In genomic region chr11:97813085-97813484, GRCm38 (mm10) we compare ENCODE assay signal across 9 mouse cellular contexts. TPM values are rescaled to one million over a fixed set of nuclear protein-coding genes. Genes with fewer than 3 reads are reported as not detected.
DNase-seq lines count a peak whose midpoint lies in the region; ATAC-seq and TF ChIP-seq lines count a peak whose summit lies in the region.
"Had no signal": no experiment of that assay in that cellular context is flagged by ENCODE, and none has a peak within 500 bp of the region (broad histone marks: within the 10 kb centered on the region; RNA-seq: fewer than 3 reads in every experiment).

No protein-coding gene starts in this region.

- TF ChIP-seq EP300 in lung, postnatal 0 days (IDR thresholded peaks at IDR 0.05) = no peak

- TF ChIP-seq CTCF in lung, postnatal 0 days (IDR thresholded peaks at IDR 0.05) = no peak

- H3K9me3 ChIP-seq in lung, postnatal 0 days (ENCODE audit: low read length) = no peaks in the 10 kb centered on the region
- no peaks in the 10 kb centered on the region for H3K9me3 ChIP-seq in forebrain, embryonic 15.5 days
- no peaks in the 10 kb centered on the region for H3K9me3 ChIP-seq in limb, embryonic 11.5 days (ENCODE audit: control insufficient read depth, low read length)
- H3K9me3 ChIP-seq in stomach, embryonic 16.5 days (replicated peaks; ENCODE audit: control insufficient read depth, low read length) = no peaks in the 10 kb centered on the region

- no peak overlapping the region for H3K27ac ChIP-seq in lung, postnatal 0 days (ENCODE audit: low read length)
- peak overlapping the region; percentile 88 for H3K27ac ChIP-seq in forebrain, embryonic 15.5 days (replicated peaks)
- no peak overlapping the region for H3K27ac ChIP-seq in limb, embryonic 11.5 days (replicated peaks; ENCODE audit: low read depth, low read length)
- H3K27ac ChIP-seq in stomach, embryonic 16.5 days (ENCODE audit: low read length) = peak overlapping the region; percentile 61

- 45% methylated on average over 7 of the region's 7 CpGs for WGBS in lung, postnatal 0 days
- 34% methylated on average over 7 of the region's 7 CpGs for WGBS in forebrain, embryonic 15.5 days
- 67% methylated on average over 7 of the region's 7 CpGs for WGBS in limb, embryonic 11.5 days
- 42% methylated on average over 7 of the region's 7 CpGs for WGBS in stomach, embryonic 16.5 days

- peak; percentile 58 for DNase-seq in lung, postnatal 0 days (ENCODE audit: low spot score)
- DNase-seq in lung, postnatal 36 days = no peak
- DNase-seq in limb, embryonic 11.5 days (ENCODE audit: low spot score) = no peak
- no peak for DNase-seq in cerebellum, postnatal 14 days
- no peak for DNase-seq in frontal cortex, postnatal 14 days (ENCODE audit: low spot score in 2 of 2)
- DNase-seq in spleen, adult 18-20 months = no peak

- H3K4me1 ChIP-seq in lung, postnatal 0 days (ENCODE audit: insufficient read depth, low read depth, low read length) = peaks cover 37% of the 10 kb centered on the region
- peaks cover 60% of the 10 kb centered on the region for H3K4me1 ChIP-seq in forebrain, embryonic 15.5 days
- peaks cover 57% of the 10 kb centered on the region for H3K4me1 ChIP-seq in limb, embryonic 11.5 days (ENCODE audit: control insufficient read depth, insufficient read depth, low read length)
- H3K4me1 ChIP-seq in stomach, embryonic 16.5 days (ENCODE audit: control insufficient read depth, insufficient read depth, low read length) = peaks cover 86% of the 10 kb centered on the region

- H3K4me2 ChIP-seq in lung, postnatal 0 days (replicated peaks; ENCODE audit: low read depth, low read length) = no peak overlapping the region
- peak overlapping the region; percentile 36 for H3K4me2 ChIP-seq in forebrain, embryonic 15.5 days (replicated peaks)
- H3K4me2 ChIP-seq in limb, embryonic 11.5 days (ENCODE audit: low read depth, severe bottlenecking) = 0 out of 2 replicates have a peak overlapping the region, but pooled peaks have one; percentile 12
- H3K4me2 ChIP-seq in stomach, embryonic 16.5 days (ENCODE audit: low read depth, low read length) = no peak overlapping the region

- no peaks in the 10 kb centered on the region for H3K27me3 ChIP-seq in lung, postnatal 0 days (replicated peaks; ENCODE audit: insufficient read depth, low read length)
- H3K27me3 ChIP-seq in forebrain, embryonic 15.5 days = no peaks in the 10 kb centered on the region
- no peaks in the 10 kb centered on the region for H3K27me3 ChIP-seq in limb, embryonic 11.5 days (ENCODE audit: control insufficient read depth, insufficient read depth, low read length)
- H3K27me3 ChIP-seq in stomach, embryonic 16.5 days (ENCODE audit: control insufficient read depth, insufficient read depth, low read length) = no peaks in the 10 kb centered on the region
- H3K27me3 ChIP-seq: Patski had no signal

- H3K9ac ChIP-seq in lung, postnatal 0 days (replicated peaks; ENCODE audit: low read depth) = no peak overlapping the region
- 0 out of 2 replicates have a peak overlapping the region, but pooled peaks have one; percentile 20 for H3K9ac ChIP-seq in forebrain, embryonic 15.5 days (replicated peaks)
- peak overlapping the region; percentile 23; the same call in 1 of the 2 replicates for H3K9ac ChIP-seq in limb, embryonic 11.5 days (ENCODE audit: low read length)
- no peak overlapping the region; the same call in 1 of the 2 replicates for H3K9ac ChIP-seq in stomach, embryonic 16.5 days (ENCODE audit: low read length)

- H3K36me3 ChIP-seq in lung, postnatal 0 days (ENCODE audit: insufficient read depth, low read length) = peaks cover 7% of the 10 kb centered on the region; the same call in 1 of the 2 replicates
- H3K36me3 ChIP-seq in forebrain, embryonic 15.5 days = peaks cover 25% of the 10 kb centered on the region
- H3K36me3 ChIP-seq in limb, embryonic 11.5 days (ENCODE audit: control insufficient read depth, insufficient read depth, low read length) = no peaks in the 10 kb centered on the region; the same call in 1 of the 2 replicates
- H3K36me3 ChIP-seq in stomach, embryonic 16.5 days (ENCODE audit: control insufficient read depth, insufficient read depth, low read length) = no peaks in the 10 kb centered on the region

- H3K4me3 ChIP-seq in lung, postnatal 0 days (ENCODE audit: low read depth, low read length) = no peak overlapping the region
- H3K4me3 ChIP-seq in forebrain, embryonic 15.5 days = no peak overlapping the region
- no peak overlapping the region for H3K4me3 ChIP-seq in limb, embryonic 11.5 days (ENCODE audit: low read depth, low read length)
- H3K4me3 ChIP-seq in stomach, embryonic 16.5 days (replicated peaks; ENCODE audit: low read length) = no peak overlapping the region

- peak; percentile 39 for ATAC-seq in lung, postnatal 0 days
- peak; percentile 59; the same call in 1 of the 2 replicates for ATAC-seq in forebrain, embryonic 15.5 days (replicated peaks)
- ATAC-seq in limb, embryonic 11.5 days (ENCODE audit: insufficient number of reproducible peaks, low FRiP score, low TSS enrichment, low read depth) = no peak
- peak; percentile 57 for ATAC-seq in stomach, embryonic 16.5 days (ENCODE audit: insufficient read depth, low FRiP score)

RNA-seq across cellular contexts. Expression of gene Lasp1, which starts 14.3 kb away (rescaled TPM):
- 96.4 and 107 TPM in 2 replicates for polyA plus RNA-seq in lung, postnatal 0 days (2015; fragmentation: Nextera tagmentation; extraction: Ambion mirVana)
- 129 and 132 TPM in 2 replicates for polyA plus RNA-seq in forebrain, embryonic 15.5 days (2015; fragmentation: Nextera tagmentation; extraction: Ambion mirVana)
- polyA plus RNA-seq in limb, embryonic 11.5 days (2014; fragmentation: Nextera tagmentation; extraction: Ambion mirVana) = 79.9 and 80.5 TPM in 2 replicates
- 130 and 143 TPM in 2 replicates for polyA plus RNA-seq in stomach, embryonic 16.5 days (2015; fragmentation: Nextera tagmentation; extraction: Ambion mirVana)

RNA-seq across cellular contexts. Expression of gene B230217C12Rik, which starts 27.5 kb away (rescaled TPM):
- polyA plus RNA-seq in lung, postnatal 0 days (2015; fragmentation: Nextera tagmentation; extraction: Ambion mirVana) = 1.3 and 1.5 TPM in 2 replicates
- polyA plus RNA-seq in forebrain, embryonic 15.5 days (2015; fragmentation: Nextera tagmentation; extraction: Ambion mirVana) = 17.8 and 21.0 TPM in 2 replicates
- polyA plus RNA-seq in limb, embryonic 11.5 days (2014; fragmentation: Nextera tagmentation; extraction: Ambion mirVana) = 15.9 and 17.4 TPM in 2 replicates
- 3.7 and 3.8 TPM in 2 replicates for polyA plus RNA-seq in stomach, embryonic 16.5 days (2015; fragmentation: Nextera tagmentation; extraction: Ambion mirVana)

RNA-seq across cellular contexts. Expression of gene Rpl23, which starts 30.8 kb away (rescaled TPM):
- polyA plus RNA-seq in lung, postnatal 0 days (2015; fragmentation: Nextera tagmentation; extraction: Ambion mirVana) = 464 and 478 TPM in 2 replicates
- 327 and 370 TPM in 2 replicates for polyA plus RNA-seq in forebrain, embryonic 15.5 days (2015; fragmentation: Nextera tagmentation; extraction: Ambion mirVana)
- 576 and 600 TPM in 2 replicates for polyA plus RNA-seq in limb, embryonic 11.5 days (2014; fragmentation: Nextera tagmentation; extraction: Ambion mirVana)
- polyA plus RNA-seq in stomach, embryonic 16.5 days (2015; fragmentation: Nextera tagmentation; extraction: Ambion mirVana) = 439 and 586 TPM in 2 replicates

RNA-seq across cellular contexts. Expression of gene 1700001P01Rik, which starts 37.4 kb away (rescaled TPM):
- not detected in 2 replicates for polyA plus RNA-seq in lung, postnatal 0 days (2015; fragmentation: Nextera tagmentation; extraction: Ambion mirVana)
- polyA plus RNA-seq in forebrain, embryonic 15.5 days (2015; fragmentation: Nextera tagmentation; extraction: Ambion mirVana) = 0.39 and 0.75 TPM in 2 replicates
- polyA plus RNA-seq in limb, embryonic 11.5 days (2014; fragmentation: Nextera tagmentation; extraction: Ambion mirVana) = not detected in 2 replicates
- not detected in 2 replicates for polyA plus RNA-seq in stomach, embryonic 16.5 days (2015; fragmentation: Nextera tagmentation; extraction: Ambion mirVana)

RNA-seq across cellular contexts. Expression of gene Cwc25, which starts 46.7 kb away (rescaled TPM):
- 12.7 and 13.2 TPM in 2 replicates for polyA plus RNA-seq in lung, postnatal 0 days (2015; fragmentation: Nextera tagmentation; extraction: Ambion mirVana)
- 18.0 and 18.6 TPM in 2 replicates for polyA plus RNA-seq in forebrain, embryonic 15.5 days (2015; fragmentation: Nextera tagmentation; extraction: Ambion mirVana)
- polyA plus RNA-seq in limb, embryonic 11.5 days (2014; fragmentation: Nextera tagmentation; extraction: Ambion mirVana) = 15.4 and 18.3 TPM in 2 replicates
- polyA plus RNA-seq in stomach, embryonic 16.5 days (2015; fragmentation: Nextera tagmentation; extraction: Ambion mirVana) = 15.0 and 16.3 TPM in 2 replicates

Comparison
In these comparisons a context has a peak if more than half of its experiments do, and no peak if none do; other contexts are left out.
1. H3K27ac ChIP-seq: peak in forebrain, embryonic 15.5 days (single experiment) and stomach, embryonic 16.5 days (single experiment); none in lung, postnatal 0 days (single experiment) and limb, embryonic 11.5 days (single experiment).
2. H3K4me2 ChIP-seq: peak in forebrain, embryonic 15.5 days (single experiment) and limb, embryonic 11.5 days (single experiment); none in lung, postnatal 0 days (single experiment) and stomach, embryonic 16.5 days (single experiment).
3. H3K9ac ChIP-seq: peak in forebrain, embryonic 15.5 days (single experiment) and limb, embryonic 11.5 days (single experiment); none in lung, postnatal 0 days (single experiment) and stomach, embryonic 16.5 days (single experiment).